Mouse (Mus musculus) lung, adult 18-20 months (tissue): ENCODE measurements around the gene Slc35e2.
A peak's percentile ranks its signal among the peaks of the same experiment; 100 is the strongest.

ENCODE experiments used
- DNase-seq, 2 experiments: peaks; one replicate each; pipeline ENCODE4 v3.0.0; 2022; ENCODE audit warnings: mixed read lengths in 2 of 2

Gene Slc35e2

GRCm38 (mm10) chr4:155577132-155577531 is 24.1 kb upstream of the Slc35e2 start:
- DNase-seq, result no peak

- no peak for DNase-seq
Measured at GRCm38 (mm10) chr4:155577741-155578140, 23.5 kb upstream of the Slc35e2 start.

- peak; percentile 42 to 54 for DNase-seq
Measured at GRCm38 (mm10) chr4:155578336-155579125, 22.7 kb upstream of the Slc35e2 start.

GRCm38 (mm10) chr4:155580420-155580819 is 20.8 kb upstream of the Slc35e2 start:
- DNase-seq, result peak in 1 of 2 experiments; percentile 42

GRCm38 (mm10) chr4:155582279-155582905 is 18.8 kb upstream of the Slc35e2 start:
- DNase-seq, result peak in 1 of 2 experiments; percentile 34

GRCm38 (mm10) chr4:155589356-155589755 is 11.9 kb upstream of the Slc35e2 start:
- DNase-seq, result no peak

GRCm38 (mm10) chr4:155591012-155591719 is 10.1 kb upstream of the Slc35e2 start:
- DNase-seq, result peak in 1 of 2 experiments; percentile 45

- DNase-seq, result peak in 1 of 2 experiments; percentile 25
Measured at GRCm38 (mm10) chr4:155593780-155594179, 7.4 kb upstream of the Slc35e2 start.

- DNase-seq, result peak; percentile 41 to 62
Measured at GRCm38 (mm10) chr4:155595777-155596176, 5.4 kb upstream of the Slc35e2 start.

GRCm38 (mm10) chr4:155596606-155597005 is 4.6 kb upstream of the Slc35e2 start:
- no peak for DNase-seq

GRCm38 (mm10) chr4:155598536-155598935 is 2.7 kb upstream of the Slc35e2 start:
- no peak for DNase-seq

- DNase-seq, result no peak
Measured at GRCm38 (mm10) chr4:155599901-155600825, 1.1 kb upstream of the Slc35e2 start.

- no peak for DNase-seq
Measured at GRCm38 (mm10) chr4:155601997-155602456, 811 bp downstream of the Slc35e2 start.

- DNase-seq, result no peak
Measured at GRCm38 (mm10) chr4:155602753-155603152, 1.5 kb downstream of the Slc35e2 start.

GRCm38 (mm10) chr4:155603801-155604200 is 2.6 kb downstream of the Slc35e2 start:
- no peak for DNase-seq

GRCm38 (mm10) chr4:155605132-155605531 is 3.9 kb downstream of the Slc35e2 start:
- no peak for DNase-seq

- DNase-seq, result no peak
Measured at GRCm38 (mm10) chr4:155606825-155607224, 5.6 kb downstream of the Slc35e2 start.

GRCm38 (mm10) chr4:155611860-155612259 is 10.6 kb downstream of the Slc35e2 start:
- no peak for DNase-seq

- no peak for DNase-seq
Measured at GRCm38 (mm10) chr4:155613264-155613663, 12.0 kb downstream of the Slc35e2 start.

GRCm38 (mm10) chr4:155618321-155618720 is 17.1 kb downstream of the Slc35e2 start:
- DNase-seq, result no peak

GRCm38 (mm10) chr4:155624338-155625291 is 23.4 kb downstream of the Slc35e2 start, which contains the start of gene Cdk11b:
Gene Cdk11b, plus strand, starts transcription at chr4:155624854.
- peak; percentile 97 for DNase-seq
